Mouse (Mus musculus) MEL (cell line): ENCODE results near the gene Gm20388. TPM values are rescaled to one million over a fixed set of nuclear protein-coding genes. Genes with fewer than 3 reads are reported as not detected.

Source experiments
- DNase-seq: peaks from one replicate; pipeline ENCODE4 v3.0.0; 2011; ENCODE audit warnings: low read depth, low spot score
- H3K27ac ChIP-seq: 2 replicates; pipeline ENCODE4 v1.5.1; 2012; ENCODE audit warnings: low read depth, mild to moderate bottlenecking, control low read depth, low read length, moderate library complexity; ENCODE audit not compliant: control insufficient read depth
- H3K27me3 ChIP-seq, 2 experiments: fragments of 150-350 bp in 1 of 2; sonication (generic) in 1 of 2; 2 replicates each; pipeline ENCODE4 v1.6.1; 2012; ENCODE audit warnings: low read length in 2 of 2, mild to moderate bottlenecking in 2 of 2, improper control_type of control experiment in 1 of 2, moderate library complexity in 1 of 2; ENCODE audit not compliant: insufficient read depth in 2 of 2, control insufficient read depth in 1 of 2
- H3K36me3 ChIP-seq, 2 experiments: 2 replicates each; pipeline ENCODE4 v1.6.1; 2012 to 2014; ENCODE audit warnings: low read length in 2 of 2, improper control_type of control experiment in 1 of 2, inconsistent platforms in 1 of 2, mild to moderate bottlenecking in 1 of 2; ENCODE audit not compliant: insufficient read depth in 2 of 2, control insufficient read depth in 1 of 2
- H3K4me1 ChIP-seq, 2 experiments: fragments of 150-350 bp in 1 of 2; sonication (generic) in 1 of 2; 2 replicates each; pipeline ENCODE4 v1.6.1; 2012; ENCODE audit warnings: low read length in 2 of 2, improper control_type of control experiment in 1 of 2, mild to moderate bottlenecking in 1 of 2; ENCODE audit not compliant: insufficient read depth in 2 of 2, control insufficient read depth in 1 of 2
- H3K4me3 ChIP-seq, 2 experiments: fragments of 150-350 bp in 1 of 2; sonication (generic) in 1 of 2; 2 replicates each; pipeline ENCODE4 v1.5.1; 2012; ENCODE audit warnings: low read depth in 2 of 2, low read length in 2 of 2, mild to moderate bottlenecking in 2 of 2, moderate library complexity in 2 of 2, control low read depth in 1 of 2, improper control_type of control experiment in 1 of 2; ENCODE audit not compliant: control insufficient read depth in 1 of 2, insufficient read depth in 1 of 2
- H3K79me2 ChIP-seq: 2 replicates; pipeline ENCODE4 v1.6.1; 2012; ENCODE audit warnings: mild to moderate bottlenecking, low read length, moderate library complexity; ENCODE audit not compliant: control insufficient read depth, poor library complexity, insufficient read depth
- H3K9ac ChIP-seq: 2 replicates; pipeline ENCODE4 v1.6.1; 2012; ENCODE audit warnings: low read depth, mild to moderate bottlenecking, control low read depth, low read length, moderate library complexity; ENCODE audit not compliant: control insufficient read depth, poor library complexity, severe bottlenecking
- H3K9me3 ChIP-seq: fragments of 150-350 bp; sonication (generic); replicated peaks from 2 replicates; pipeline ENCODE4 v1.6.1; 2012; ENCODE audit warnings: mild to moderate bottlenecking, low read length, improper control_type of control experiment, moderate library complexity; ENCODE audit not compliant: insufficient read depth
- BHLHE40 ChIP-seq: IDR thresholded peaks from 2 replicates; pipeline ENCODE4 v1.6.1; 2012; ENCODE audit warnings: low read depth, mild to moderate bottlenecking, inconsistent platforms, low read length, improper control_type of control experiment, borderline replicate concordance
- CHD1 ChIP-seq: IDR thresholded peaks from 2 replicates; pipeline ENCODE4 v1.6.1; 2012; ENCODE audit warnings: low read depth, mild to moderate bottlenecking, inconsistent platforms, low read length, improper control_type of control experiment
- CHD2 ChIP-seq: IDR thresholded peaks from 2 replicates; pipeline ENCODE4 v1.6.1; 2011; ENCODE audit warnings: low read length, improper control_type of control experiment
- CTCF ChIP-seq, 3 experiments: IDR thresholded peaks in 2 of 3; conservative IDR thresholded peaks in 1 of 3; 2 replicates each; pipeline ENCODE4 v1.5.1; 2011 to 2012; ENCODE audit warnings: low read length in 3 of 3, low read depth in 2 of 3, mild to moderate bottlenecking in 2 of 3, improper control_type of control experiment in 1 of 3, inconsistent platforms in 1 of 3, mixed read lengths in 1 of 3, moderate library complexity in 1 of 3; ENCODE audit not compliant: control insufficient read depth in 1 of 3, insufficient read depth in 1 of 3, poor library complexity in 1 of 3, severe bottlenecking in 1 of 3
- E2F4 ChIP-seq: IDR thresholded peaks from 2 replicates; pipeline ENCODE4 v1.6.1; 2011; ENCODE audit warnings: low read depth, low read length, improper control_type of control experiment, borderline replicate concordance
- ETS1 ChIP-seq: IDR thresholded peaks from 2 replicates; pipeline ENCODE4 v1.6.1; 2012; ENCODE audit warnings: low read depth, mild to moderate bottlenecking, inconsistent platforms, low read length, improper control_type of control experiment, moderate library complexity
- GABPA ChIP-seq: IDR thresholded peaks from 2 replicates; pipeline ENCODE4 v1.6.1; 2012; ENCODE audit warnings: low read depth, mild to moderate bottlenecking, inconsistent platforms, low read length, improper control_type of control experiment, moderate library complexity
- KAT2A ChIP-seq: conservative IDR thresholded peaks from 2 replicates; pipeline ENCODE4 v1.6.1; 2012; ENCODE audit warnings: low read depth, low read length, improper control_type of control experiment, inconsistent platforms
- MAFK ChIP-seq: IDR thresholded peaks from 2 replicates; pipeline ENCODE4 v1.6.1; 2011; ENCODE audit warnings: low read depth, mild to moderate bottlenecking, low read length, improper control_type of control experiment, borderline replicate concordance
- MEF2A ChIP-seq: IDR thresholded peaks from 2 replicates; pipeline ENCODE4 v1.6.1; 2014; ENCODE audit warnings: low read depth, mild to moderate bottlenecking, inconsistent platforms, low read length, improper control_type of control experiment; ENCODE audit not compliant: poor library complexity, insufficient replicate concordance, severe bottlenecking; ENCODE audit errors: extremely low read depth
- MYB ChIP-seq: IDR thresholded peaks from 2 replicates; pipeline ENCODE4 v1.6.1; 2011; ENCODE audit warnings: mild to moderate bottlenecking, low read depth, low read length, improper control_type of control experiment
- MYC ChIP-seq: IDR thresholded peaks from 2 replicates; pipeline ENCODE4 v1.6.1; 2011; ENCODE audit warnings: low read depth, mild to moderate bottlenecking, low read length, improper control_type of control experiment, moderate library complexity
- POLR2A ChIP-seq, 2 experiments: IDR thresholded peaks; 2 replicates each; pipeline ENCODE4 v1.6.1; 2011 to 2012; ENCODE audit warnings: low read length in 2 of 2, mild to moderate bottlenecking in 2 of 2, control low read depth in 1 of 2, improper control_type of control experiment in 1 of 2, low read depth in 1 of 2, moderate library complexity in 1 of 2; ENCODE audit not compliant: control insufficient read depth in 1 of 2, insufficient read depth in 1 of 2, poor library complexity in 1 of 2
- RAD21 ChIP-seq: IDR thresholded peaks from 2 replicates; pipeline ENCODE4 v1.6.1; 2011; ENCODE audit warnings: mild to moderate bottlenecking, low read depth, low read length, improper control_type of control experiment
- RCOR1 ChIP-seq: IDR thresholded peaks from 2 replicates; pipeline ENCODE4 v1.6.1; 2012; ENCODE audit warnings: low read depth, mild to moderate bottlenecking, inconsistent platforms, low read length, improper control_type of control experiment
- SIN3A ChIP-seq: IDR thresholded peaks from 2 replicates; pipeline ENCODE4 v1.6.1; 2012; ENCODE audit warnings: low read length, improper control_type of control experiment, inconsistent platforms
- SMC3 ChIP-seq: IDR thresholded peaks from 2 replicates; pipeline ENCODE4 v1.6.1; 2011; ENCODE audit warnings: low read depth, low read length, improper control_type of control experiment
- TAL1 ChIP-seq: IDR thresholded peaks from 2 replicates; pipeline ENCODE4 v1.6.1; 2012; ENCODE audit warnings: mild to moderate bottlenecking, inconsistent platforms, low read length, moderate library complexity, mixed read lengths
- USF2 ChIP-seq, 2 experiments: IDR thresholded peaks; 2 replicates each; pipeline ENCODE4 v1.6.1; 2011 to 2012; ENCODE audit warnings: improper control_type of control experiment in 2 of 2, low read length in 2 of 2, borderline replicate concordance in 1 of 2, inconsistent platforms in 1 of 2, low read depth in 1 of 2, mild to moderate bottlenecking in 1 of 2; ENCODE audit not compliant: insufficient read depth in 1 of 2
- ZC3H11A ChIP-seq: IDR thresholded peaks from 2 replicates; pipeline ENCODE4 v1.6.1; 2012; ENCODE audit warnings: low read depth, mild to moderate bottlenecking, inconsistent platforms, low read length, improper control_type of control experiment
- ZKSCAN1 ChIP-seq: IDR thresholded peaks from 2 replicates; pipeline ENCODE4 v1.6.1; 2012; ENCODE audit warnings: low read depth, mild to moderate bottlenecking, inconsistent platforms, low read length, improper control_type of control experiment, moderate library complexity
- ZMIZ1 ChIP-seq: IDR thresholded peaks from 2 replicates; pipeline ENCODE4 v1.6.1; 2012; ENCODE audit warnings: low read depth, mild to moderate bottlenecking, inconsistent platforms, low read length, improper control_type of control experiment, moderate library complexity
- ZNF384 ChIP-seq: IDR thresholded peaks from 2 replicates; pipeline ENCODE4 v1.6.1; 2012; ENCODE audit warnings: low read depth, mild to moderate bottlenecking, inconsistent platforms, low read length, improper control_type of control experiment
- polyA plus RNA-seq, 2 experiments: library from polyadenylated mRNA; stranded (reverse) in 1 of 2; unstranded in 1 of 2; fragments of >175 nt in 1 of 2; fragments of >200 nt in 1 of 2; gene quantifications; 2 replicates each; pipeline versions ENCODE4 v1.2.1 to v1.2.4; 2012; ENCODE audit warnings: low replicate concordance in 2 of 2, low read depth in 1 of 2; ENCODE audit not compliant: insufficient read length in 2 of 2, insufficient read depth in 1 of 2, missing spikeins in 1 of 2
- total RNA-seq: library from RNA; depleted of rRNA; stranded (reverse); fragments of 300-350 nt; gene quantifications from 2 replicates; pipeline ENCODE4 v1.2.3, GENCODE M21; 2012

Gm20388 gene
- total and polyA plus RNA-seq, 3 experiments = 11.1 to 17.8 TPM; not detected in 1

- TF ChIP-seq BHLHE40 (no peak), ZNF384 (no peak), TAL1 (no peak), CTCF (IDR thresholded peaks at IDR 0.05 in 2 of 3, conservative IDR thresholded peaks at IDR 0.05 in 1 of 3; ENCODE audit: control insufficient read depth in 1 of 3, insufficient read depth in 1 of 3, low read depth in 2 of 3, low read length in 3 of 3, poor library complexity in 1 of 3, severe bottlenecking in 1 of 3) (peak; percentile 63 to 86 (median 73)), POLR2A (IDR thresholded peaks at IDR 0.05; ENCODE audit: control insufficient read depth in 1 of 2, insufficient read depth in 1 of 2, low read depth in 1 of 2, low read length in 2 of 2, poor library complexity in 1 of 2) (no peak), MEF2A (no peak), SMC3 (peak; percentile 65), RCOR1 (no peak), RAD21 (peak; percentile 67), CHD1 (no peak), MYC (peak; percentile 91), ETS1 (no peak), GABPA (no peak), CHD2 (no peak), KAT2A (no peak), USF2 (IDR thresholded peaks at IDR 0.05; ENCODE audit: borderline replicate concordance in 1 of 2, insufficient read depth in 1 of 2, low read depth in 1 of 2, low read length in 2 of 2) (no peak)
Measured at GRCm38 (mm10) chr8:121927316-121927715, 2016.7 kb downstream of the Gm20388 start (continued).

GRCm38 (mm10) chr8:121930047-121930446, 2019.4 kb downstream of the Gm20388 start:
- no peaks in the 10 kb centered on the region for H3K79me2 ChIP-seq
- TF ChIP-seq GABPA (no peak), RAD21 (no peak), MYB (no peak), E2F4 (no peak), ZKSCAN1 (no peak), BHLHE40 (no peak), MYC (no peak), MAFK (no peak), CTCF (IDR thresholded peaks at IDR 0.05 in 2 of 3, conservative IDR thresholded peaks at IDR 0.05 in 1 of 3; ENCODE audit: control insufficient read depth in 1 of 3, insufficient read depth in 1 of 3, low read depth in 2 of 3, low read length in 3 of 3, poor library complexity in 1 of 3, severe bottlenecking in 1 of 3) (no peak), KAT2A (no peak), ZMIZ1 (no peak), ZC3H11A (no peak), TAL1 (no peak), SIN3A (no peak), MEF2A (no peak)
- TF ChIP-seq, all 39 proteins: peak for 0
- no peak for DNase-seq
- peaks cover 5 to 8% of the 10 kb centered on the region in 2 experiments for H3K4me1 ChIP-seq
- no peak overlapping the region for H3K4me3 ChIP-seq
- no peak overlapping the region for H3K27ac ChIP-seq
- peaks cover 0 to 6% of the 10 kb centered on the region in 2 experiments; a peak in 2 of 4 replicates for H3K36me3 ChIP-seq
- no peaks in the 10 kb centered on the region for H3K27me3 ChIP-seq
- no peak overlapping the region for H3K9ac ChIP-seq
- H3K9me3 ChIP-seq = no peaks in the 10 kb centered on the region
